8 mouse cellular contexts compared by ENCODE assay signal in genomic region chr7:28826402-28826772, GRCm38 (mm10). TPM values are rescaled to one million over a fixed set of nuclear protein-coding genes. Genes with fewer than 3 reads are reported as not detected.
DNase-seq lines count a peak whose midpoint lies in the region; ATAC-seq and TF ChIP-seq lines count a peak whose summit lies in the region.

No protein-coding gene starts in this region.

- WGBS in forebrain, embryonic 12.5 days: 90% methylated on average over 7 of the region's 7 CpGs
- WGBS in forebrain, embryonic 11.5 days: 97% methylated on average over 7 of the region's 7 CpGs
- WGBS in embryonic facial prominence, embryonic 14.5 days: 91% methylated on average over 7 of the region's 7 CpGs
- WGBS in liver, embryonic 16.5 days (ENCODE audit: insufficient replicate concordance): 85% methylated on average over 7 of the region's 7 CpGs

- no peak for TF ChIP-seq CTCF in left cerebral cortex, adult 2 months (IDR thresholded peaks at IDR 0.05)

- H3K36me3 ChIP-seq in forebrain, embryonic 12.5 days (replicated peaks): peaks cover 35% of the 10 kb centered on the region
- H3K36me3 ChIP-seq in forebrain, embryonic 11.5 days (ENCODE audit: control insufficient read depth, insufficient read depth, low read length): peaks cover 8% of the 10 kb centered on the region
- H3K36me3 ChIP-seq in embryonic facial prominence, embryonic 14.5 days (ENCODE audit: control insufficient read depth, insufficient read depth, low read length): peaks cover 43% of the 10 kb centered on the region
- peaks cover 22% of the 10 kb centered on the region for H3K36me3 ChIP-seq in liver, embryonic 16.5 days (ENCODE audit: control insufficient read depth, insufficient read depth)

- H3K9ac ChIP-seq in forebrain, embryonic 12.5 days: 0 out of 2 replicates have a peak overlapping the region, but pooled peaks have one; percentile 54
- no peak overlapping the region for H3K9ac ChIP-seq in forebrain, embryonic 11.5 days (ENCODE audit: low read length)
- no peak overlapping the region for H3K9ac ChIP-seq in embryonic facial prominence, embryonic 14.5 days (ENCODE audit: low read depth, low read length)
- no peak overlapping the region; the same call in 1 of the 2 replicates for H3K9ac ChIP-seq in liver, embryonic 16.5 days (ENCODE audit: low read depth, low read length)

- no peak overlapping the region for H3K4me2 ChIP-seq in forebrain, embryonic 12.5 days
- H3K4me2 ChIP-seq in forebrain, embryonic 11.5 days (ENCODE audit: low read depth, low read length, severe bottlenecking): no peak overlapping the region
- peak overlapping the region; percentile 53 for H3K4me2 ChIP-seq in embryonic facial prominence, embryonic 14.5 days (ENCODE audit: low read depth, low read length)
- peak overlapping the region; percentile 70 for H3K4me2 ChIP-seq in liver, embryonic 16.5 days (ENCODE audit: low read depth, low read length)

- H3K27ac ChIP-seq in forebrain, embryonic 12.5 days: no peak overlapping the region
- no peak overlapping the region for H3K27ac ChIP-seq in forebrain, embryonic 11.5 days (ENCODE audit: low read depth, low read length)
- H3K27ac ChIP-seq in left cerebral cortex, adult 2 months: peak overlapping the region; percentile 88; the same call in 1 of the 2 replicates
- H3K27ac ChIP-seq in embryonic facial prominence, embryonic 14.5 days (replicated peaks; ENCODE audit: low read depth, low read length): peak overlapping the region; percentile 91; the same call in 1 of the 2 replicates
- no peak overlapping the region; the same call in 1 of the 2 replicates for H3K27ac ChIP-seq in liver, embryonic 16.5 days (ENCODE audit: low read length)

- H3K4me3 ChIP-seq in forebrain, embryonic 12.5 days (replicated peaks): no peak overlapping the region
- no peak overlapping the region for H3K4me3 ChIP-seq in forebrain, embryonic 11.5 days (ENCODE audit: low read depth, low read length)
- H3K4me3 ChIP-seq in left cerebral cortex, adult 2 months: no peak overlapping the region
- peak overlapping the region; percentile 50; the same call in 1 of the 2 replicates for H3K4me3 ChIP-seq in embryonic facial prominence, embryonic 14.5 days (ENCODE audit: low read depth, low read length)
- no peak overlapping the region; the same call in 1 of the 2 replicates for H3K4me3 ChIP-seq in liver, embryonic 16.5 days (ENCODE audit: low read depth, low read length)

- no peak for DNase-seq in forebrain, embryonic 11.5 days (ENCODE audit: low spot score)
- DNase-seq in left cerebral cortex, adult 2 months (ENCODE audit: extremely low spot score in 1 of 2, low spot score in 2 of 2): no peak
- DNase-seq in left cerebral cortex, adult 18-20 months (ENCODE audit: low spot score in 2 of 2): no peak
- no peak for DNase-seq in embryonic facial prominence, embryonic 14.5 days (ENCODE audit: low spot score)
- no peak for DNase-seq in urinary bladder, postnatal 14 days (ENCODE audit: low spot score)
- no peak for DNase-seq in thymus, postnatal 10 days (ENCODE audit: low spot score in 2 of 2)

- H3K27me3 ChIP-seq in forebrain, embryonic 12.5 days: no peaks in the 10 kb centered on the region
- H3K27me3 ChIP-seq in forebrain, embryonic 11.5 days (ENCODE audit: control insufficient read depth, insufficient read depth, low read length): no peaks in the 10 kb centered on the region
- no peaks in the 10 kb centered on the region for H3K27me3 ChIP-seq in embryonic facial prominence, embryonic 14.5 days (replicated peaks; ENCODE audit: control insufficient read depth, insufficient read depth, low read length)
- H3K27me3 ChIP-seq in liver, embryonic 16.5 days (ENCODE audit: control insufficient read depth, insufficient read depth, low read depth, low read length): no peaks in the 10 kb centered on the region

- intact Hi-C loops in left cerebral cortex, adult 2 months (cut with DNase I): loop anchor here (5.0 kb wide), 1 partner anchor 136 kb away; the partner anchor contains the start of gene Actn4

- no peaks in the 10 kb centered on the region for H3K9me3 ChIP-seq in forebrain, embryonic 12.5 days
- no peaks in the 10 kb centered on the region for H3K9me3 ChIP-seq in forebrain, embryonic 11.5 days (ENCODE audit: control insufficient read depth, low read length)
- H3K9me3 ChIP-seq in embryonic facial prominence, embryonic 14.5 days (ENCODE audit: control insufficient read depth, low read length): no peaks in the 10 kb centered on the region
- H3K9me3 ChIP-seq in liver, embryonic 16.5 days (replicated peaks; ENCODE audit: control insufficient read depth, low read length): no peaks in the 10 kb centered on the region

- peaks cover 12% of the 10 kb centered on the region for H3K4me1 ChIP-seq in forebrain, embryonic 12.5 days
- peaks cover 5% of the 10 kb centered on the region; the same call in 1 of the 2 replicates for H3K4me1 ChIP-seq in forebrain, embryonic 11.5 days (replicated peaks; ENCODE audit: control insufficient read depth, insufficient read depth, low read length)
- no peaks in the 10 kb centered on the region for H3K4me1 ChIP-seq in embryonic facial prominence, embryonic 14.5 days (ENCODE audit: control insufficient read depth, insufficient read depth, low read length)
- peaks cover 32% of the 10 kb centered on the region for H3K4me1 ChIP-seq in liver, embryonic 16.5 days (ENCODE audit: control insufficient read depth, low read depth, low read length)

- no peak for ATAC-seq in forebrain, embryonic 12.5 days (ENCODE audit: low FRiP score)
- no peak for ATAC-seq in forebrain, embryonic 11.5 days (replicated peaks; ENCODE audit: low FRiP score)
- ATAC-seq in embryonic facial prominence, embryonic 14.5 days (ENCODE audit: low read depth): no peak
- no peak for ATAC-seq in liver, embryonic 16.5 days (ENCODE audit: low read depth)

RNA-seq across cellular contexts. Expression of gene Ech1, which starts 1.4 kb away (rescaled TPM):
- 63.9 and 64.2 TPM in 2 replicates for polyA plus RNA-seq in forebrain, embryonic 12.5 days (2016; fragmentation: Nextera tagmentation; extraction: Ambion mirVana)
- polyA plus RNA-seq in forebrain, embryonic 11.5 days (2014; fragmentation: Nextera tagmentation; extraction: Ambion mirVana): 70.6 and 74.0 TPM in 2 replicates
- total RNA-seq in left cerebral cortex, adult 2 months (2021): 10 to 100 TPM; 46.3 to 49.8 TPM
- total RNA-seq in left cerebral cortex, adult 18-20 months (2021): 10 to 100 TPM; 53.5 to 56.6 TPM
- polyA plus RNA-seq in embryonic facial prominence, embryonic 14.5 days (2014; fragmentation: Nextera tagmentation; extraction: Ambion mirVana): 183 and 202 TPM in 2 replicates
- polyA plus RNA-seq in liver, embryonic 16.5 days (2015; fragmentation: Nextera tagmentation; extraction: Ambion mirVana): 172 and 201 TPM in 2 replicates

RNA-seq across cellular contexts. Expression of gene Lgals4, which starts 7.3 kb away (rescaled TPM):
- polyA plus RNA-seq in forebrain, embryonic 12.5 days (2016; fragmentation: Nextera tagmentation; extraction: Ambion mirVana): 1.7 and 2.8 TPM in 2 replicates
- polyA plus RNA-seq in forebrain, embryonic 11.5 days (2014; fragmentation: Nextera tagmentation; extraction: Ambion mirVana): 1.1 and 1.7 TPM in 2 replicates
- total RNA-seq in left cerebral cortex, adult 2 months (2021): 1 to 10 TPM; 2.6 to 2.9 TPM
- 1 to 10 TPM; 1.9 to 2.4 TPM for total RNA-seq in left cerebral cortex, adult 18-20 months (2021)
- polyA plus RNA-seq in embryonic facial prominence, embryonic 14.5 days (2014; fragmentation: Nextera tagmentation; extraction: Ambion mirVana): 3.4 and 4.1 TPM in 2 replicates
- 6.2 and 22.3 TPM in 2 replicates for polyA plus RNA-seq in liver, embryonic 16.5 days (2015; fragmentation: Nextera tagmentation; extraction: Ambion mirVana)

RNA-seq across cellular contexts. Expression of gene Hnrnpl, which starts 18.0 kb away (rescaled TPM):
- 267 and 357 TPM in 2 replicates for polyA plus RNA-seq in forebrain, embryonic 12.5 days (2016; fragmentation: Nextera tagmentation; extraction: Ambion mirVana)
- polyA plus RNA-seq in forebrain, embryonic 11.5 days (2014; fragmentation: Nextera tagmentation; extraction: Ambion mirVana): 338 and 382 TPM in 2 replicates
- 100 to 1,000 TPM; 434 to 438 TPM for total RNA-seq in left cerebral cortex, adult 2 months (2021)
- total RNA-seq in left cerebral cortex, adult 18-20 months (2021): 100 to 1,000 TPM; 427 to 456 TPM
- 180 and 182 TPM in 2 replicates for polyA plus RNA-seq in embryonic facial prominence, embryonic 14.5 days (2014; fragmentation: Nextera tagmentation; extraction: Ambion mirVana)
- polyA plus RNA-seq in liver, embryonic 16.5 days (2015; fragmentation: Nextera tagmentation; extraction: Ambion mirVana): 69.0 and 80.7 TPM in 2 replicates

RNA-seq across cellular contexts. Expression of gene Lgals7, which starts 37.3 kb away (rescaled TPM):
- polyA plus RNA-seq in forebrain, embryonic 12.5 days (2016; fragmentation: Nextera tagmentation; extraction: Ambion mirVana): 1.1 and 1.9 TPM in 2 replicates
- 0.52 and 0.88 TPM in 2 replicates for polyA plus RNA-seq in forebrain, embryonic 11.5 days (2014; fragmentation: Nextera tagmentation; extraction: Ambion mirVana)
- under 1 TPM in 1 of 2 experiments, not detected in 1; 0.49 TPM for total RNA-seq in left cerebral cortex, adult 2 months (2021)
- under 1 TPM in 1 of 2 experiments, not detected in 1; 0.74 TPM for total RNA-seq in left cerebral cortex, adult 18-20 months (2021)
- 27.3 and 53.0 TPM in 2 replicates for polyA plus RNA-seq in embryonic facial prominence, embryonic 14.5 days (2014; fragmentation: Nextera tagmentation; extraction: Ambion mirVana)
- 0.16 and 0.19 TPM in 2 replicates for polyA plus RNA-seq in liver, embryonic 16.5 days (2015; fragmentation: Nextera tagmentation; extraction: Ambion mirVana)

RNA-seq across cellular contexts. Expression of gene Rinl, which starts 37.6 kb away (rescaled TPM):
- polyA plus RNA-seq in forebrain, embryonic 12.5 days (2016; fragmentation: Nextera tagmentation; extraction: Ambion mirVana): 1.2 and 2.5 TPM in 2 replicates
- polyA plus RNA-seq in forebrain, embryonic 11.5 days (2014; fragmentation: Nextera tagmentation; extraction: Ambion mirVana): 2.1 and 2.4 TPM in 2 replicates
- 1 to 10 TPM; 2.7 to 3.1 TPM for total RNA-seq in left cerebral cortex, adult 2 months (2021)
- 1 to 10 TPM; 2.1 to 3.9 TPM for total RNA-seq in left cerebral cortex, adult 18-20 months (2021)
- 2.7 and 3.0 TPM in 2 replicates for polyA plus RNA-seq in embryonic facial prominence, embryonic 14.5 days (2014; fragmentation: Nextera tagmentation; extraction: Ambion mirVana)
- polyA plus RNA-seq in liver, embryonic 16.5 days (2015; fragmentation: Nextera tagmentation; extraction: Ambion mirVana): 8.1 and 8.7 TPM in 2 replicates

Comparison
In these comparisons a context has a peak if more than half of its experiments do, and no peak if none do; other contexts are left out.
1. H3K27ac ChIP-seq: peak in left cerebral cortex, adult 2 months (single experiment) and embryonic facial prominence, embryonic 14.5 days (single experiment); none in forebrain, embryonic 12.5 days (single experiment), forebrain, embryonic 11.5 days (single experiment) and liver, embryonic 16.5 days (single experiment).
2. H3K4me2 ChIP-seq: peak in embryonic facial prominence, embryonic 14.5 days (single experiment) and liver, embryonic 16.5 days (single experiment); none in forebrain, embryonic 12.5 days (single experiment) and forebrain, embryonic 11.5 days (single experiment).